Mouse (Mus musculus) heart, embryonic 11.5 days (tissue): ENCODE results near the gene Card6. TPM values are rescaled to one million over a fixed set of nuclear protein-coding genes. Genes with fewer than 3 reads are reported as not detected.
"Not testable (repeated sequence)": the region's sequence is repeated elsewhere in the genome, so short reads cannot be mapped to it uniquely, and the experiment has no call there.

ENCODE experiments used
- ATAC-seq: fragments of 200-750 bp; cut with Nextera tagmentation; replicated peaks from 2 replicates; pipeline ENCODE4 v1.8.0; 2017; ENCODE audit warnings: moderate library complexity; ENCODE audit not compliant: insufficient number of reproducible peaks, low FRiP score, low TSS enrichment
- H3K27ac ChIP-seq: fragments of 300-500 bp; sonication (generic); 2 replicates; pipeline ENCODE4 v1.5.1; 2014; ENCODE audit warnings: mild to moderate bottlenecking, low read depth, low read length
- H3K27me3 ChIP-seq: fragments of 300-500 bp; sonication (generic); 2 replicates; pipeline ENCODE4 v1.6.1; 2014; ENCODE audit warnings: mild to moderate bottlenecking, low read length, mixed read lengths; ENCODE audit not compliant: control insufficient read depth, insufficient read depth
- H3K36me3 ChIP-seq: fragments of 300-500 bp; sonication (generic); 2 replicates; pipeline ENCODE4 v1.6.1; 2014; ENCODE audit warnings: mild to moderate bottlenecking, low read length, moderate library complexity, mixed read lengths; ENCODE audit not compliant: control insufficient read depth, insufficient read depth
- H3K4me1 ChIP-seq: fragments of 300-500 bp; sonication (generic); 2 replicates; pipeline ENCODE4 v1.6.1; 2014; ENCODE audit warnings: low read length; ENCODE audit not compliant: control insufficient read depth, insufficient read depth
- H3K4me2 ChIP-seq: fragments of 300-500 bp; sonication (generic); 2 replicates; pipeline ENCODE4 v1.6.1; 2014; ENCODE audit warnings: mild to moderate bottlenecking, moderate library complexity
- H3K4me3 ChIP-seq: fragments of 300-500 bp; sonication (generic); 2 replicates; pipeline ENCODE4 v1.5.1; 2014; ENCODE audit warnings: low read depth, low read length
- H3K9ac ChIP-seq: fragments of 300-500 bp; sonication (generic); 2 replicates; pipeline ENCODE4 v1.6.1; 2014; ENCODE audit warnings: mild to moderate bottlenecking, low read depth, low read length, moderate library complexity
- H3K9me3 ChIP-seq: fragments of 300-500 bp; sonication (generic); replicated peaks from 2 replicates; pipeline ENCODE4 v1.6.1; 2016; ENCODE audit warnings: low read length; ENCODE audit not compliant: control insufficient read depth
- WGBS: fragments of 180-500 bp; shearing (Covaris S2); extraction: QIAGEN DNeasy Blood & Tissue Kit; methylation state at CpG from one replicate; pipeline ENCODE4 v1.1.7; 2014; ENCODE audit not compliant: insufficient replicate concordance; 5-methylcytosine and 5-hydroxymethylcytosine counted together
- polyA plus RNA-seq: library from polyadenylated mRNA; unstranded; fragments of >200 nt; fragmentation: Nextera tagmentation; extraction: Ambion mirVana; gene quantifications from 2 replicates; pipeline ENCODE4 v1.2.1, GENCODE M21; 2014

Card6 gene
- polyA plus RNA-seq, 1 experiment from 2014 or later, result 2.5 TPM

- Histone ChIP-seq H3K36me3 (no peaks in the 10 kb centered on the region), H3K27me3 (no peaks in the 10 kb centered on the region), H3K4me2 (no peak overlapping the region), H3K4me3 (no peak overlapping the region), H3K9ac (no peak overlapping the region), H3K27ac (no peak overlapping the region), H3K4me1 (no peaks in the 10 kb centered on the region), H3K9me3 (no peaks in the 10 kb centered on the region)
- no peak for ATAC-seq
- 52% methylated on average over 8 of the region's 8 CpGs for WGBS
Measured at GRCm38 (mm10) chr15:5134945-5135483, 26.7 kb upstream of the Card6 start.

- Histone ChIP-seq H3K36me3 (no peaks in the 10 kb centered on the region), H3K4me3 (no peak overlapping the region), H3K9me3 (no peaks in the 10 kb centered on the region), H3K27me3 (no peaks in the 10 kb centered on the region), H3K27ac (no peak overlapping the region), H3K4me1 (no peaks in the 10 kb centered on the region), H3K9ac (no peak overlapping the region), H3K4me2 (no peak overlapping the region)
- no peak for ATAC-seq
- 84% methylated on average over 3 of the region's 3 CpGs for WGBS
Measured at GRCm38 (mm10) chr15:5134179-5134578, 25.8 kb upstream of the Card6 start.

GRCm38 (mm10) chr15:5133301-5133700 is 25.0 kb upstream of the Card6 start:
- Histone ChIP-seq H3K4me3 (no peak overlapping the region), H3K36me3 (no peaks in the 10 kb centered on the region), H3K9ac (no peak overlapping the region), H3K4me1 (no peaks in the 10 kb centered on the region), H3K27ac (no peak overlapping the region), H3K4me2 (no peak overlapping the region), H3K9me3 (no peaks in the 10 kb centered on the region), H3K27me3 (no peaks in the 10 kb centered on the region)
- 75% methylated on average over 3 of the region's 3 CpGs for WGBS
- no peak for ATAC-seq

- H3K27me3 ChIP-seq, H3K9me3 ChIP-seq, H3K4me3 ChIP-seq, ATAC-seq, H3K4me2 ChIP-seq, H3K36me3 ChIP-seq, H3K27ac ChIP-seq, H3K4me1 ChIP-seq, H3K9ac ChIP-seq: not testable (repeated sequence)
- WGBS, result 58% methylated on average over 14 of the region's 14 CpGs
Measured at GRCm38 (mm10) chr15:5130887-5131668, 22.7 kb upstream of the Card6 start.

- no peaks in the 10 kb centered on the region for H3K4me1 ChIP-seq
- H3K9me3 ChIP-seq, result no peaks in the 10 kb centered on the region
- H3K9ac ChIP-seq, result no peak overlapping the region
- H3K27me3 ChIP-seq, result no peaks in the 10 kb centered on the region
- 84% methylated on average over 12 of the region's 12 CpGs for WGBS
- ATAC-seq, result no peak
- H3K4me3 ChIP-seq, result no peak overlapping the region
- H3K27ac ChIP-seq, result no peak overlapping the region
- H3K36me3 ChIP-seq, result peaks cover 4% of the 10 kb centered on the region; the same call in 1 of the 2 replicates
- H3K4me2 ChIP-seq, result no peak overlapping the region
Measured at GRCm38 (mm10) chr15:5129111-5129805, 20.9 kb upstream of the Card6 start.

GRCm38 (mm10) chr15:5128176-5128940 is 20.0 kb upstream of the Card6 start:
- no peak overlapping the region for H3K9ac ChIP-seq
- H3K4me2 ChIP-seq, result no peak overlapping the region
- H3K36me3 ChIP-seq, result peaks cover 6% of the 10 kb centered on the region; the same call in 1 of the 2 replicates
- no peaks in the 10 kb centered on the region for H3K27me3 ChIP-seq
- H3K9me3 ChIP-seq, result no peaks in the 10 kb centered on the region
- no peak overlapping the region for H3K4me3 ChIP-seq
- WGBS, result 52% methylated on average over 5 of the region's 5 CpGs
- no peak overlapping the region for H3K27ac ChIP-seq
- no peak for ATAC-seq
- H3K4me1 ChIP-seq, result no peaks in the 10 kb centered on the region

GRCm38 (mm10) chr15:5127487-5127886 is 19.1 kb upstream of the Card6 start:
- no peak overlapping the region for H3K27ac ChIP-seq
- 79% methylated on average over 2 of the region's 2 CpGs for WGBS
- no peaks in the 10 kb centered on the region for H3K4me1 ChIP-seq
- H3K4me2 ChIP-seq, result no peak overlapping the region
- H3K36me3 ChIP-seq, result peaks cover 10% of the 10 kb centered on the region; the same call in 1 of the 2 replicates
- H3K9ac ChIP-seq, result no peak overlapping the region
- no peaks in the 10 kb centered on the region for H3K9me3 ChIP-seq
- no peak overlapping the region for H3K4me3 ChIP-seq
- no peaks in the 10 kb centered on the region for H3K27me3 ChIP-seq
- no peak for ATAC-seq

GRCm38 (mm10) chr15:5126456-5126855 is 18.1 kb upstream of the Card6 start:
- H3K27me3 ChIP-seq, result no peaks in the 10 kb centered on the region
- no peaks in the 10 kb centered on the region for H3K9me3 ChIP-seq
- no peak for ATAC-seq
- H3K27ac ChIP-seq, result no peak overlapping the region
- H3K36me3 ChIP-seq, result peaks cover 15% of the 10 kb centered on the region
- H3K4me3 ChIP-seq, result no peak overlapping the region
- no peak overlapping the region for H3K4me2 ChIP-seq
- no peaks in the 10 kb centered on the region for H3K4me1 ChIP-seq
- H3K9ac ChIP-seq, result no peak overlapping the region
- 79% methylated on average over 4 of the region's 4 CpGs for WGBS
